Mouse (Mus musculus) layer of hippocampus, postnatal 36 days (tissue): ENCODE measurements around the gene Magi1. TPM values are rescaled to one million over a fixed set of nuclear protein-coding genes. Genes with fewer than 3 reads are reported as not detected.
A peak's percentile ranks its signal among the peaks of the same experiment; 100 is the strongest.

ENCODE experiments used
- DNase-seq, 2 experiments: peaks; one replicate each; pipeline ENCODE4 v3.0.0; 2022
- total RNA-seq, 2 experiments: library from RNA; stranded (reverse); gene quantifications; 2 replicates each; pipeline ENCODE4 v1.2.3; 2021

Gene Magi1
- total RNA-seq, 2 experiments from 2014 or later: 45.5 to 53.7 TPM

- no peak for DNase-seq
Measured at GRCm38 (mm10) chr6:94107401-94108107, 176.2 kb downstream of the Magi1 start.

GRCm38 (mm10) chr6:94103581-94103980 lies 180.1 kb downstream of the Magi1 start:
- DNase-seq: no peak

GRCm38 (mm10) chr6:94101256-94101655 lies 182.5 kb downstream of the Magi1 start:
- DNase-seq: no peak

- DNase-seq: no peak
Measured at GRCm38 (mm10) chr6:94094924-94095685, 188.6 kb downstream of the Magi1 start.

- no peak for DNase-seq
Measured at GRCm38 (mm10) chr6:94092969-94093597, 190.6 kb downstream of the Magi1 start.

- DNase-seq: no peak
Measured at GRCm38 (mm10) chr6:94092500-94092899, 191.2 kb downstream of the Magi1 start.

GRCm38 (mm10) chr6:94086855-94087254 lies 196.9 kb downstream of the Magi1 start:
- DNase-seq: no peak

GRCm38 (mm10) chr6:94084752-94085151 lies 199.0 kb downstream of the Magi1 start:
- no peak for DNase-seq

GRCm38 (mm10) chr6:94083459-94083858 lies 200.3 kb downstream of the Magi1 start:
- no peak for DNase-seq

GRCm38 (mm10) chr6:94080933-94081545 lies 202.7 kb downstream of the Magi1 start:
- DNase-seq: peak; percentile 69 to 73

GRCm38 (mm10) chr6:94078934-94079333 lies 204.8 kb downstream of the Magi1 start:
- DNase-seq: no peak

GRCm38 (mm10) chr6:94077013-94077412 lies 206.7 kb downstream of the Magi1 start:
- DNase-seq: no peak

- DNase-seq: no peak
Measured at GRCm38 (mm10) chr6:94075990-94076389, 207.7 kb downstream of the Magi1 start.

GRCm38 (mm10) chr6:94075228-94075627 lies 208.5 kb downstream of the Magi1 start:
- peak in 1 of 2 experiments; percentile 4 for DNase-seq

GRCm38 (mm10) chr6:94071676-94072075 lies 212.0 kb downstream of the Magi1 start:
- DNase-seq: no peak

- peak; percentile 10 to 12 for DNase-seq
Measured at GRCm38 (mm10) chr6:94070702-94071101, 213.0 kb downstream of the Magi1 start.

- DNase-seq: no peak
Measured at GRCm38 (mm10) chr6:94069421-94069820, 214.3 kb downstream of the Magi1 start.

- DNase-seq: no peak
Measured at GRCm38 (mm10) chr6:94067741-94068450, 215.8 kb downstream of the Magi1 start.

- DNase-seq: no peak
Measured at GRCm38 (mm10) chr6:94064832-94065231, 218.9 kb downstream of the Magi1 start.

GRCm38 (mm10) chr6:94063542-94063941 lies 220.2 kb downstream of the Magi1 start:
- DNase-seq: no peak

- no peak for DNase-seq
Measured at GRCm38 (mm10) chr6:94061424-94061980, 222.2 kb downstream of the Magi1 start.
